In the genomic region with DNA sequence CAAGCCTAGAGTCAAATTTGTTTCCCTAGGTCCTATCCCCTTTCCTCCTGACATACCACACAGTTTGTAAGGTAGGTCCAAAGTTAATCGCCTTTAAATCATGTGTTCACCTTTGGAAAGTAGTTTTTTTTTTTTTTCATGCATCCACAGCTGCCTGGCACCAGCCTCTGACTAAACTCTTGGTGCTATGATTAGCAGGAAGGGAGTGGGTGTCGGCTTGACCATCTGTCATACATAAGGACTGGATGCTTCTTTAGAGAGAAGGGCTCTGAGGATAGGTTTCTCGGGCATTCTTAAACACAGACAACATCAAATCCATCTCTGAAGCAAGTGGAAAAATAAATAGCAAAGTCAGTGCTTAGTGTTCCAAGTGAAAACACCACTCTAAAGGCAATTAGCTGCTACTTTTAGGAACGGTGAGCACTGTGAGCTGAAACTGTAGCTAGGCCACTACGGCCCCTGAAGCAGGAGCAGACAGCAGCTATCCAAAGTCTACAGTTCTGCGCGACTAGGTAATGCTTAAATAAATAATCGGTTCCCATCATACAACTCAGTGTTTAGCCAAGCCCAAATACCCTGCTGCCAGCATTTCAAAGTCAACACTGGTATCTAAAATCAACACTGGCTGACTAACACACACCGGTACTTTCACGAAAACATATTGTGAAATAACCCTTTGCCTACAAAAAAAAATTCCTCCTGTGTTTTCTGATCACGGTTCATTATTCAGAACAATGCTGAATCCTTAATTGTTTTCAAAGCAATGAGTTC, we compare ENCODE assay signal across 11 mouse cellular contexts. TPM values are rescaled to one million over a fixed set of nuclear protein-coding genes. Genes with fewer than 3 reads are reported as not detected.
DNase-seq lines count a peak whose midpoint lies in the region; ATAC-seq and TF ChIP-seq lines count a peak whose summit lies in the region.
"Had no signal": no experiment of that assay in that cellular context is flagged by ENCODE, and none has a peak within 500 bp of the region (broad histone marks: within the 10 kb centered on the region; RNA-seq: fewer than 3 reads in every experiment).

No protein-coding gene starts in this region.

- no peaks in the 10 kb centered on the region for H3K4me1 ChIP-seq in heart, embryonic 16.5 days (ENCODE audit: control insufficient read depth, insufficient read depth, low read length)
- 0 out of 4 replicates have a peak, but pooled peaks cover 0 to 1% of the 10 kb centered on the region in 2 experiments for H3K4me1 ChIP-seq in liver, embryonic 14.5 days (replicated peaks; ENCODE audit: control insufficient read depth in 2 of 2, insufficient read depth in 2 of 2, low read length in 1 of 2)
- H3K4me1 ChIP-seq in small intestine, adult 2 months (ENCODE audit: control insufficient read depth, insufficient read depth, insufficient read length, low read length) = peaks cover 7% of the 10 kb centered on the region; the same call in 1 of the 2 replicates

- peak overlapping the region; percentile 72 for H3K27ac ChIP-seq in layer of hippocampus, adult 2 months
- peak overlapping the region; percentile 48 for H3K27ac ChIP-seq in heart, embryonic 16.5 days (ENCODE audit: low read length)
- H3K27ac ChIP-seq in liver, embryonic 14.5 days = peak overlapping the region; percentile 42; the same call in 1 of the 2 replicates
- peak overlapping the region; percentile 57; the same call in 1 of the 2 replicates for H3K27ac ChIP-seq in small intestine, adult 2 months (ENCODE audit: insufficient read depth, low read depth, low read length)

- intact Hi-C loops in gastrocnemius, postnatal 14 days (cut with DNase I; ENCODE audit: low total_unique reads) = no loop called here

- TF ChIP-seq EP300 in liver, embryonic 14.5 days (IDR thresholded peaks at IDR 0.05; ENCODE audit: low read depth) = no peak

- 41% methylated on average over 11 of the region's 11 CpGs for WGBS in heart, embryonic 16.5 days
- 60% methylated on average over 11 of the region's 11 CpGs for WGBS in liver, embryonic 14.5 days (ENCODE audit: insufficient replicate concordance)
- 16% methylated on average over 11 of the region's 11 CpGs for WGBS in small intestine, adult 2 months

- no peak overlapping the region for H3K4me3 ChIP-seq in layer of hippocampus, adult 2 months
- H3K4me3 ChIP-seq in heart, embryonic 16.5 days (ENCODE audit: low read length) = no peak overlapping the region
- H3K4me3 ChIP-seq in liver, embryonic 14.5 days (ENCODE audit: insufficient read depth in 1 of 2, low read depth in 2 of 2, low read length in 2 of 2) = no peak overlapping the region
- H3K4me3 ChIP-seq in small intestine, adult 2 months (ENCODE audit: low read depth, low read length) = no peak overlapping the region

- TF ChIP-seq POLR2A in small intestine, adult 2 months (IDR thresholded peaks at IDR 0.05; ENCODE audit: low read depth, low read length) = no peak

- 0 out of 2 replicates have a peak, but pooled peaks cover 2% of the 10 kb centered on the region for H3K9me3 ChIP-seq in heart, embryonic 16.5 days (replicated peaks; ENCODE audit: control insufficient read depth, low read length)
- H3K9me3 ChIP-seq in liver, embryonic 14.5 days (ENCODE audit: control insufficient read depth, low read length) = no peaks in the 10 kb centered on the region

- no peak overlapping the region for H3K9ac ChIP-seq in heart, embryonic 16.5 days (ENCODE audit: low read length)
- no peak overlapping the region for H3K9ac ChIP-seq in liver, embryonic 14.5 days (replicated peaks)

- H3K36me3 ChIP-seq in heart, embryonic 16.5 days (ENCODE audit: control insufficient read depth, insufficient read depth) = no peaks in the 10 kb centered on the region
- no peaks in the 10 kb centered on the region for H3K36me3 ChIP-seq in liver, embryonic 14.5 days (replicated peaks; ENCODE audit: control insufficient read depth, insufficient read depth, low read depth)
- H3K36me3 ChIP-seq in small intestine, adult 2 months (ENCODE audit: control insufficient read depth, insufficient read depth, low read length) = no peaks in the 10 kb centered on the region

- peak in 1 of 2 experiments; percentile 8 for DNase-seq in layer of hippocampus, adult 2 months (ENCODE audit: low spot score in 2 of 2)
- no peak for DNase-seq in layer of hippocampus, postnatal 10 days (ENCODE audit: low spot score in 2 of 2)
- DNase-seq in liver, embryonic 14.5 days (ENCODE audit: low read depth in 3 of 3, low spot score in 3 of 3) = peak in 1 of 3 experiments; percentile 17
- no peak for DNase-seq in embryo, embryonic 10.5 days (ENCODE audit: low spot score)
- DNase-seq in gastrocnemius, postnatal 14 days = no peak
- DNase-seq in adrenal gland, postnatal 10 days = no peak
- DNase-seq: kidney, postnatal 14 days; thymus, adult 2 months had no signal

- ATAC-seq in heart, embryonic 16.5 days (replicated peaks; ENCODE audit: extremely low read depth, insufficient read depth, low FRiP score) = peak; percentile 37; the same call in 1 of the 2 replicates
- ATAC-seq in liver, embryonic 14.5 days (ENCODE audit: insufficient read depth) = peak; percentile 85
- ATAC-seq: forebrain, embryonic 16.5 days had no signal

- no peak for TF ChIP-seq CTCF in layer of hippocampus, adult 2 months (conservative IDR thresholded peaks at IDR 0.05)
- no peak for TF ChIP-seq CTCF in liver, embryonic 14.5 days (IDR thresholded peaks at IDR 0.05; ENCODE audit: low read depth)
- TF ChIP-seq CTCF in small intestine, adult 2 months (IDR thresholded peaks at IDR 0.05; ENCODE audit: extremely low read depth, insufficient read length, insufficient replicate concordance, low read depth, low read length) = no peak

- H3K4me2 ChIP-seq in heart, embryonic 16.5 days (ENCODE audit: low read depth, low read length) = no peak overlapping the region
- H3K4me2 ChIP-seq in liver, embryonic 14.5 days (ENCODE audit: low read depth) = no peak overlapping the region

- H3K27me3 ChIP-seq in heart, embryonic 16.5 days (ENCODE audit: control insufficient read depth, insufficient read depth, low read length) = no peaks in the 10 kb centered on the region
- no peaks in the 10 kb centered on the region for H3K27me3 ChIP-seq in liver, embryonic 14.5 days (ENCODE audit: control insufficient read depth, insufficient read depth, low read length)
- no peaks in the 10 kb centered on the region for H3K27me3 ChIP-seq in small intestine, adult 2 months (ENCODE audit: control insufficient read depth, insufficient read depth, low read length)

RNA-seq across cellular contexts. Expression of gene Tm4sf1, which starts 42.2 kb away (rescaled TPM):
- 10 to 100 TPM; 11.5 to 19.0 TPM for total RNA-seq in layer of hippocampus, adult 2 months (2021)
- 10 to 100 TPM; 15.8 to 18.3 TPM for total RNA-seq in layer of hippocampus, postnatal 10 days (2021)
- polyA plus RNA-seq in heart, embryonic 16.5 days (2015; fragmentation: Nextera tagmentation; extraction: Ambion mirVana) = 272 and 299 TPM in 2 replicates
- 3.0 and 7.5 TPM in 2 replicates for polyA plus RNA-seq in liver, embryonic 14.5 days (2012; rRNA removed)
- polyA plus RNA-seq in liver, embryonic 14.5 days (2014; fragmentation: Nextera tagmentation; extraction: Ambion mirVana) = 10.7 and 12.8 TPM in 2 replicates
- polyA plus RNA-seq in small intestine, adult 2 months (2012; rRNA removed) = 4.0 and 8.5 TPM in 2 replicates
- 10 to 100 TPM; 33.6 to 35.3 TPM for total RNA-seq in gastrocnemius, postnatal 14 days (2021)
- total RNA-seq in adrenal gland, postnatal 10 days (2021) = 10 to 100 TPM; 64.2 to 67.6 TPM
